Mouse (Mus musculus) E14TG2a.4 (cell line): ENCODE data around the gene Dync1h1.

ENCODE experiments used
- CTCF ChIP-seq: conservative IDR thresholded peaks from 2 replicates; pipeline ENCODE4 v1.5.1; 2014; ENCODE audit warnings: low read length
- NANOG ChIP-seq: IDR thresholded peaks from 2 replicates; pipeline ENCODE4 v1.6.1; 2014; ENCODE audit warnings: borderline replicate concordance, low read length, mixed read lengths
- POU5F1 ChIP-seq: IDR thresholded peaks from 2 replicates; pipeline ENCODE4 v1.6.1; 2014; ENCODE audit warnings: low read length, borderline replicate concordance

GRCm38 (mm10) chr12:110636293-110636692 lies 35.0 kb downstream of the Dync1h1 start:
- no peak for TF ChIP-seq CTCF
- TF ChIP-seq POU5F1 = no peak
- TF ChIP-seq NANOG = no peak
